Mouse (Mus musculus): Measurements from ENCODE around the gene Il17d. TPM values are rescaled to one million over a fixed set of nuclear protein-coding genes. Genes with fewer than 3 reads are reported as not detected.

The Il17d gene
- total and polyA plus RNA-seq, 3 experiments = 0.54 to 2.2 TPM; not detected in 1

DNA sequence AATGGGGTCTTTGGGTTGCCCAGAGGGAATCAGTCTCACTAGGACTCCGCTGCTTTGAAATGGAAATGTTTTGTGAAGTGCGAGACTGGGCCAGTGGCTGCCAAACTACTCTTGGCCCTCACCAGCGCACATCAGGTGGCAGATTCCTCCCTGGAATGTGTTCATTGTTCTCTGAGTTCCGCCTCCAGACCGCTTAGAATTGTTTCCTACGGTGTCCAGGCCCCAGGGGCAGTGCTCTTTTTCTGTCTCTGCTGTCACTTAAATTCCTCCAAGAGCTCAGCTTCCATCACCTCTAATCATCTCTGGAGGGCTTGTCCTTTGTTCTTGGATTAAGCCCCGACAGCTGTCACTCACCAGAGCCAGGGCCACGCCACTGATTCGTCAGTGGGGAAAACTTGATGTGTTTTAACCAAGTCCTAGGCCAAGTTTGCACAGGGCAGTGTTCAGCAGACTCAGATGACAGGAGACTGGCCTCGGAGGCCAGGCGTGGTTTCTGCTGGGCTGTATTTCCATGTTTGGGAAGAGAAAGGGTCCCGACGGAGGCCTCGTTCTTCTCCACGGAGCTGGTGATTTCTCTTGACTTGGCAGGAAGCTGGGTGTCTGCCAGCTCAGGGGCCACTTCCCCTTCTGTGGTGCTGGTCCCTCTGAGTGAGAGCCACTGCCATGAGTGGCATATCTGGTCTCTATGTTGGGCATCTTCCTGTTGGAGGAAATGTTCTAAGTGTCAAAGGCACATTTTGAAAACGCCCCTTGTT is 12.9 kb downstream of the Il17d start:
- no peaks in the 10 kb centered on the region for H3K36me3 ChIP-seq (ENCODE audit: control insufficient read depth in 1 of 2, insufficient read depth in 2 of 2, low read length in 2 of 2)
- peak overlapping the region; percentile 2 to 33; a peak in 2 of 4 replicates for H3K4me3 ChIP-seq (ENCODE audit: control insufficient read depth in 1 of 2, insufficient read depth in 1 of 2, low read depth in 2 of 2, low read length in 2 of 2)
- peak overlapping the region; percentile 2; the same call in 1 of the 2 replicates for H3K9ac ChIP-seq (ENCODE audit: control insufficient read depth, low read depth, low read length, poor library complexity, severe bottlenecking)
- peaks cover 0 to 4% of the 10 kb centered on the region in 2 experiments; a peak in 2 of 4 replicates for H3K4me1 ChIP-seq (ENCODE audit: control insufficient read depth in 1 of 2, insufficient read depth in 2 of 2, low read length in 2 of 2)
- DNase-seq (ENCODE audit: low read depth, low spot score) = peak; percentile 80
- H3K79me2 ChIP-seq (ENCODE audit: control insufficient read depth, insufficient read depth, low read length, poor library complexity) = no peaks in the 10 kb centered on the region
- TF ChIP-seq EP300 (IDR thresholded peaks at IDR 0.05; ENCODE audit: low read depth in 1 of 2, low read length in 2 of 2) (peak in 1 of 2 experiments; percentile 27; a peak in 1 of 4 replicates), SMC3 (IDR thresholded peaks at IDR 0.05; ENCODE audit: low read depth, low read length) (no peak)
- H3K27ac ChIP-seq (ENCODE audit: control insufficient read depth, low read depth, low read length) = no peak overlapping the region
- no peaks in the 10 kb centered on the region for H3K27me3 ChIP-seq (ENCODE audit: control insufficient read depth in 1 of 2, insufficient read depth in 2 of 2, low read length in 2 of 2)
- H3K9me3 ChIP-seq (replicated peaks; ENCODE audit: insufficient read depth, low read length) = no peaks in the 10 kb centered on the region

- no peak overlapping the region for H3K9ac ChIP-seq (ENCODE audit: control insufficient read depth, low read depth, low read length, poor library complexity, severe bottlenecking)
- H3K36me3 ChIP-seq (ENCODE audit: control insufficient read depth in 1 of 2, insufficient read depth in 2 of 2, low read length in 2 of 2) = peaks cover 0 to 7% of the 10 kb centered on the region in 2 experiments; a peak in 2 of 4 replicates
- TF ChIP-seq TCF12 (IDR thresholded peaks at IDR 0.05; ENCODE audit: low read depth, low read length) = no peak
- no peak for TF ChIP-seq BHLHE40 (IDR thresholded peaks at IDR 0.05; ENCODE audit: borderline replicate concordance, low read depth, low read length)
- no peak for TF ChIP-seq SMC3 (IDR thresholded peaks at IDR 0.05; ENCODE audit: low read depth, low read length)
- no peak for TF ChIP-seq ZKSCAN1 (IDR thresholded peaks at IDR 0.05; ENCODE audit: low read depth, low read length)
- TF ChIP-seq MYC (IDR thresholded peaks at IDR 0.05; ENCODE audit: low read depth, low read length) = no peak
- TF ChIP-seq MAZ (IDR thresholded peaks at IDR 0.05; ENCODE audit: low read depth, low read length) = no peak
- TF ChIP-seq GABPA (IDR thresholded peaks at IDR 0.05; ENCODE audit: low read depth, low read length) = no peak
- no peak for TF ChIP-seq GATA1 (IDR thresholded peaks at IDR 0.05; ENCODE audit: low read depth, low read length)
- TF ChIP-seq MAFK (IDR thresholded peaks at IDR 0.05; ENCODE audit: borderline replicate concordance, low read depth, low read length) = no peak
- no peak for TF ChIP-seq E2F4 (IDR thresholded peaks at IDR 0.05; ENCODE audit: borderline replicate concordance, low read depth, low read length)
- H3K9me3 ChIP-seq (replicated peaks; ENCODE audit: insufficient read depth, low read length) = no peaks in the 10 kb centered on the region
- H3K4me3 ChIP-seq (ENCODE audit: control insufficient read depth in 1 of 2, insufficient read depth in 1 of 2, low read depth in 2 of 2, low read length in 2 of 2) = no peak overlapping the region
- H3K4me1 ChIP-seq (ENCODE audit: control insufficient read depth in 1 of 2, insufficient read depth in 2 of 2, low read length in 2 of 2) = peaks cover 0 to 18% of the 10 kb centered on the region in 2 experiments; a peak in 3 of 4 replicates
- H3K27ac ChIP-seq (ENCODE audit: control insufficient read depth, low read depth, low read length) = no peak overlapping the region
- no peaks in the 10 kb centered on the region for H3K27me3 ChIP-seq (ENCODE audit: control insufficient read depth in 1 of 2, insufficient read depth in 2 of 2, low read length in 2 of 2)
- H3K79me2 ChIP-seq (ENCODE audit: control insufficient read depth, insufficient read depth, low read length, poor library complexity) = no peaks in the 10 kb centered on the region
- no peak for DNase-seq (ENCODE audit: low read depth, low spot score)
Measured at GRCm38 (mm10) chr14:57540683-57541082, 16.1 kb downstream of the Il17d start.

DNA sequence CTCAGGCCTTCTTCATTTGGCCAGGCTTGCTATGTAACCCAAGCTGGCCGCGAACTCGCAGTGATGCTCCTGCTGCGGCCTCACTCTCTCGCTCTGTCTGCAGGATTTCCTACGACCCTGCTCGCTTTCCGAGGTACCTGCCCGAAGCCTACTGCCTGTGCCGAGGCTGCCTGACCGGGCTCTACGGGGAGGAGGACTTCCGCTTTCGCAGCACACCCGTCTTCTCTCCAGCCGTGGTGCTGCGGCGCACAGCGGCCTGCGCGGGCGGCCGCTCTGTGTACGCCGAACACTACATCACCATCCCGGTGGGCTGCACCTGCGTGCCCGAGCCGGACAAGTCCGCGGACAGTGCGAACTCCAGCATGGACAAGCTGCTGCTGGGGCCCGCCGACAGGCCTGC is 17.7 kb downstream of the Il17d start:
- Histone ChIP-seq H3K9ac (ENCODE audit: control insufficient read depth, low read depth, low read length, poor library complexity, severe bottlenecking) (no peak overlapping the region), H3K4me3 (ENCODE audit: control insufficient read depth in 1 of 2, insufficient read depth in 1 of 2, low read depth in 2 of 2, low read length in 2 of 2) (no peak overlapping the region), H3K27me3 (ENCODE audit: control insufficient read depth in 1 of 2, insufficient read depth in 2 of 2, low read length in 2 of 2) (no peaks in the 10 kb centered on the region), H3K27ac (ENCODE audit: control insufficient read depth, low read depth, low read length) (no peak overlapping the region), H3K36me3 (ENCODE audit: control insufficient read depth in 1 of 2, insufficient read depth in 2 of 2, low read length in 2 of 2) (peaks cover 0 to 13% of the 10 kb centered on the region in 2 experiments; a peak in 2 of 4 replicates), H3K9me3 (replicated peaks; ENCODE audit: insufficient read depth, low read length) (no peaks in the 10 kb centered on the region), H3K79me2 (ENCODE audit: control insufficient read depth, insufficient read depth, low read length, poor library complexity) (no peaks in the 10 kb centered on the region), H3K4me1 (ENCODE audit: control insufficient read depth in 1 of 2, insufficient read depth in 2 of 2, low read length in 2 of 2) (peaks cover 0 to 28% of the 10 kb centered on the region in 2 experiments; a peak in 3 of 4 replicates)
- no peak for DNase-seq (ENCODE audit: low read depth, low spot score)
- no peak for TF ChIP-seq RAD21 (IDR thresholded peaks at IDR 0.05; ENCODE audit: low read depth, low read length)
- no peak for TF ChIP-seq MYB (IDR thresholded peaks at IDR 0.05; ENCODE audit: low read depth, low read length)
- TF ChIP-seq MAX (IDR thresholded peaks at IDR 0.05; ENCODE audit: low read length) = no peak
- no peak for TF ChIP-seq ZMIZ1 (IDR thresholded peaks at IDR 0.05; ENCODE audit: low read depth, low read length)
- no peak for TF ChIP-seq RCOR1 (IDR thresholded peaks at IDR 0.05; ENCODE audit: low read depth, low read length)
- TF ChIP-seq MEF2A (IDR thresholded peaks at IDR 0.05; ENCODE audit: extremely low read depth, insufficient replicate concordance, low read depth, low read length, poor library complexity, severe bottlenecking) = no peak
- TF ChIP-seq NRF1 (IDR thresholded peaks at IDR 0.05; ENCODE audit: insufficient read depth, low read depth, low read length, poor library complexity, severe bottlenecking) = no peak
- no peak for TF ChIP-seq MYC (IDR thresholded peaks at IDR 0.05; ENCODE audit: low read depth, low read length)
- no peak for TF ChIP-seq ELF1 (IDR thresholded peaks at IDR 0.05; ENCODE audit: low read depth, low read length)
- no peak for TF ChIP-seq ZC3H11A (IDR thresholded peaks at IDR 0.05; ENCODE audit: low read depth, low read length)
- no peak for TF ChIP-seq MAFK (IDR thresholded peaks at IDR 0.05; ENCODE audit: borderline replicate concordance, low read depth, low read length)
